Mouse (Mus musculus): ENCODE measurements at regions not wholly inside any gene's neighbourhood (a gene's known extent, or its start where the extent isn't known, plus 50 kb on each side); places are given as distances from the start of the nearest gene placed in this dataset.

- no peak for DNase-seq (ENCODE audit: low spot score in 2 of 2)
Observed at GRCm38 (mm10) chr13:107410267-107410666, 388.3 kb upstream of the Kif2a start.

- DNase-seq (ENCODE audit: low spot score in 2 of 2), result no peak
Observed at GRCm38 (mm10) chr13:107407674-107408026, 385.7 kb upstream of the Kif2a start.

- DNase-seq (ENCODE audit: low spot score in 2 of 2), result peak; percentile 64 to 76
Observed at GRCm38 (mm10) chr13:107406977-107407673, 385.2 kb upstream of the Kif2a start.

- DNase-seq (ENCODE audit: low spot score in 2 of 2), result no peak
Observed at GRCm38 (mm10) chr13:107398621-107399363, 376.9 kb upstream of the Kif2a start.

- no peak for DNase-seq (ENCODE audit: low spot score in 2 of 2)
Observed at GRCm38 (mm10) chr13:107396036-107396435, 374.1 kb upstream of the Kif2a start.

- DNase-seq (ENCODE audit: low spot score in 2 of 2), result no peak
Observed at GRCm38 (mm10) chr13:107394451-107394850, 372.5 kb upstream of the Kif2a start.

GRCm38 (mm10) chr13:107389535-107390150, 367.7 kb upstream of the Kif2a start:
- no peak for DNase-seq (ENCODE audit: low spot score in 2 of 2)

- no peak for DNase-seq (ENCODE audit: low spot score in 2 of 2)
Observed at GRCm38 (mm10) chr13:107389074-107389473, 367.1 kb upstream of the Kif2a start.

- no peak for DNase-seq (ENCODE audit: low spot score in 2 of 2)
Observed at GRCm38 (mm10) chr13:107378076-107378475, 356.1 kb upstream of the Kif2a start.

- DNase-seq (ENCODE audit: low spot score in 2 of 2), result no peak
Observed at GRCm38 (mm10) chr13:107372666-107373065, 350.7 kb upstream of the Kif2a start.

- no peak for DNase-seq (ENCODE audit: low spot score in 2 of 2)
Observed at GRCm38 (mm10) chr13:107371616-107372582, 350.0 kb upstream of the Kif2a start.

GRCm38 (mm10) chr13:107367639-107368038, 345.7 kb upstream of the Kif2a start:
- no peak for DNase-seq (ENCODE audit: low spot score in 2 of 2)

- no peak for DNase-seq (ENCODE audit: low spot score in 2 of 2)
Observed at GRCm38 (mm10) chr13:107365766-107366165, 343.8 kb upstream of the Kif2a start.

- DNase-seq (ENCODE audit: low spot score in 2 of 2), result peak in 1 of 2 experiments; percentile 37
Observed at GRCm38 (mm10) chr13:107365241-107365640, 343.3 kb upstream of the Kif2a start.

GRCm38 (mm10) chr13:107362806-107363687, 341.1 kb upstream of the Kif2a start:
- DNase-seq (ENCODE audit: low spot score in 2 of 2), result peak in 1 of 2 experiments; percentile 35

GRCm38 (mm10) chr13:107340802-107341364, 319.0 kb upstream of the Kif2a start:
- no peak for DNase-seq (ENCODE audit: low spot score in 2 of 2)

GRCm38 (mm10) chr13:107338111-107338510, 316.2 kb upstream of the Kif2a start:
- no peak for DNase-seq (ENCODE audit: low spot score in 2 of 2)

- DNase-seq (ENCODE audit: low spot score in 2 of 2), result no peak
Observed at GRCm38 (mm10) chr13:107337111-107337510, 315.2 kb upstream of the Kif2a start.

GRCm38 (mm10) chr13:107329348-107329747, 307.4 kb upstream of the Kif2a start:
- DNase-seq (ENCODE audit: low spot score in 2 of 2), result no peak

Data from layer of hippocampus, postnatal 10 days (tissue).